Mouse (Mus musculus) layer of hippocampus, postnatal 14 days (tissue): Measurements from ENCODE around the gene Ncam1. TPM values are rescaled to one million over a fixed set of nuclear protein-coding genes. Genes with fewer than 3 reads are reported as not detected.

Experiments used
- DNase-seq, 2 experiments: peaks; one replicate each; pipeline ENCODE4 v3.0.0; 2021 to 2022; ENCODE audit warnings: low spot score in 2 of 2, mixed read lengths in 1 of 2
- total RNA-seq, 2 experiments: library from RNA; stranded (reverse); gene quantifications; 2 replicates each; pipeline ENCODE4 v1.2.3; 2021

The Ncam1 gene
- total RNA-seq, 2 experiments from 2014 or later: 422 to 450 TPM

- no peak for DNase-seq
Measured at GRCm38 (mm10) chr9:49756725-49757124, 42.0 kb downstream of the Ncam1 start.

GRCm38 (mm10) chr9:49755214-49755613 lies 43.5 kb downstream of the Ncam1 start:
- no peak for DNase-seq

- no peak for DNase-seq
Measured at GRCm38 (mm10) chr9:49751466-49751865, 47.3 kb downstream of the Ncam1 start.

GRCm38 (mm10) chr9:49746176-49746575 lies 52.5 kb downstream of the Ncam1 start:
- DNase-seq: no peak

GRCm38 (mm10) chr9:49745696-49746095 lies 53.0 kb downstream of the Ncam1 start:
- DNase-seq: no peak

GRCm38 (mm10) chr9:49744286-49744685 lies 54.4 kb downstream of the Ncam1 start:
- DNase-seq: no peak

GRCm38 (mm10) chr9:49739935-49740334 lies 58.8 kb downstream of the Ncam1 start:
- DNase-seq: no peak

GRCm38 (mm10) chr9:49738546-49738945 lies 60.2 kb downstream of the Ncam1 start:
- DNase-seq: peak in 1 of 2 experiments; percentile 40

- peak in 1 of 2 experiments; percentile 39 for DNase-seq
Measured at GRCm38 (mm10) chr9:49737166-49737565, 61.6 kb downstream of the Ncam1 start.

- no peak for DNase-seq
Measured at GRCm38 (mm10) chr9:49734348-49735007, 64.2 kb downstream of the Ncam1 start.

- no peak for DNase-seq
Measured at GRCm38 (mm10) chr9:49733726-49734125, 65.0 kb downstream of the Ncam1 start.

- DNase-seq: no peak
Measured at GRCm38 (mm10) chr9:49729479-49729878, 69.2 kb downstream of the Ncam1 start.

GRCm38 (mm10) chr9:49728211-49728610 lies 70.5 kb downstream of the Ncam1 start:
- DNase-seq: peak; percentile 35 to 48

- peak; percentile 62 to 77 for DNase-seq
Measured at GRCm38 (mm10) chr9:49722765-49723164, 76.0 kb downstream of the Ncam1 start.

- DNase-seq: no peak
Measured at GRCm38 (mm10) chr9:49715121-49715520, 83.6 kb downstream of the Ncam1 start.

GRCm38 (mm10) chr9:49714091-49714490 lies 84.6 kb downstream of the Ncam1 start:
- DNase-seq: no peak

GRCm38 (mm10) chr9:49707646-49708045 lies 91.1 kb downstream of the Ncam1 start:
- no peak for DNase-seq

- DNase-seq: no peak
Measured at GRCm38 (mm10) chr9:49704196-49704967, 94.3 kb downstream of the Ncam1 start.

GRCm38 (mm10) chr9:49695371-49695770 lies 103.4 kb downstream of the Ncam1 start:
- no peak for DNase-seq

- DNase-seq: no peak
Measured at GRCm38 (mm10) chr9:49692791-49693190, 105.9 kb downstream of the Ncam1 start.

- DNase-seq: no peak
Measured at GRCm38 (mm10) chr9:49691344-49691743, 107.4 kb downstream of the Ncam1 start.

- no peak for DNase-seq
Measured at GRCm38 (mm10) chr9:49683566-49684273, 115.0 kb downstream of the Ncam1 start.
